Mouse (Mus musculus) stomach, embryonic 14.5 days (tissue): ENCODE measurements around the gene Enah. TPM values are rescaled to one million over a fixed set of nuclear protein-coding genes. Genes with fewer than 3 reads are reported as not detected.
A peak's percentile ranks its signal among the peaks of the same experiment; 100 is the strongest.

Experiments
- ATAC-seq: fragments of 200-750 bp; cut with Nextera tagmentation; 2 replicates; pipeline ENCODE4 v1.8.0; 2017; ENCODE audit warnings: low read depth, moderate TSS enrichment; ENCODE audit not compliant: insufficient number of reproducible peaks, insufficient read depth, low FRiP score
- H3K27ac ChIP-seq: fragments of 300-500 bp; sonication (generic); 2 replicates; pipeline ENCODE4 v1.5.1; 2014; ENCODE audit warnings: mild to moderate bottlenecking, low read length, moderate library complexity, mixed read lengths
- H3K27me3 ChIP-seq: fragments of 300-500 bp; sonication (generic); 2 replicates; pipeline ENCODE4 v1.6.1; 2014; ENCODE audit warnings: low read length, control low read depth, mixed read lengths; ENCODE audit not compliant: control insufficient read depth, insufficient read depth
- H3K36me3 ChIP-seq: fragments of 300-500 bp; sonication (generic); 2 replicates; pipeline ENCODE4 v1.6.1; 2014; ENCODE audit warnings: mild to moderate bottlenecking, control low read depth, low read length, moderate library complexity, mixed read lengths; ENCODE audit not compliant: control insufficient read depth, insufficient read depth
- H3K4me1 ChIP-seq: fragments of 300-500 bp; sonication (generic); 2 replicates; pipeline ENCODE4 v1.6.1; 2014; ENCODE audit warnings: low read length, control low read depth, mixed read lengths; ENCODE audit not compliant: control insufficient read depth, insufficient read depth
- H3K4me2 ChIP-seq: fragments of 300-500 bp; sonication (generic); replicated peaks from 2 replicates; pipeline ENCODE4 v1.6.1; 2014; ENCODE audit warnings: low read depth, low read length, control low read depth
- H3K4me3 ChIP-seq: fragments of 300-500 bp; sonication (generic); 2 replicates; pipeline ENCODE4 v1.5.1; 2014; ENCODE audit warnings: low read depth, low read length, control low read depth
- H3K9ac ChIP-seq: fragments of 300-500 bp; sonication (generic); replicated peaks from 2 replicates; pipeline ENCODE4 v1.6.1; 2014; ENCODE audit warnings: low read depth, mild to moderate bottlenecking, control low read depth, low read length, moderate library complexity, mixed read lengths
- H3K9me3 ChIP-seq: fragments of 300-500 bp; sonication (generic); 2 replicates; pipeline ENCODE4 v1.6.1; 2016; ENCODE audit warnings: low read depth, low read length, control low read depth; ENCODE audit not compliant: control insufficient read depth
- WGBS: fragments of 180-500 bp; shearing (Covaris S2); extraction: QIAGEN DNeasy Blood & Tissue Kit; methylation state at CpG from one replicate; pipeline ENCODE4 v1.1.7; 2014; 5-methylcytosine and 5-hydroxymethylcytosine counted together
- polyA plus RNA-seq: library from polyadenylated mRNA; unstranded; fragments of >200 nt; fragmentation: Nextera tagmentation; extraction: Ambion mirVana; gene quantifications from 2 replicates; pipeline ENCODE4 v1.2.1, GENCODE M21; 2014

Gene Enah
- polyA plus RNA-seq, 1 experiment from 2014 or later, result 39.2 TPM

DNA sequence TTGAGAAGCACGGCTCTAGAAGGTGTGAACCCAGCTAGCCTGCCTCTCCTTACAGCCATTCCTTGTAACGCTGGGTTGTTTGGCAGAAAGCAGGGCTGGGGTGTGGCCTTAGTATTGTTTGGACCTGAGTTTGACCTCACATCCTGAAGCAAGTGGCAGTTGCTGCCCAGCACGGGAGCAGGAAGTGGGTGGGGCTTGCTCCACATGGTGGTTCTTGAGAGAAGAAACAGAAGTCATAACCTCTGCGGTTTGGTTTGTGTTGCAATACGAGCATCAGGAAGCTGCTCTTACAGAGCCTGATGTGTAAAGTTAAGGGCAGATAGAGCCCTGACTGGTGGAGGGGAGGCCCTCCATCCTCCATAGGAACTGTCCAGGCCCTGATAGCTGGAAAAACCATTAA lies 159.1 kb downstream of the Enah start:
- Histone ChIP-seq H3K36me3 (no peaks in the 10 kb centered on the region), H3K4me3 (no peak overlapping the region), H3K4me2 (no peak overlapping the region), H3K9ac (no peak overlapping the region), H3K27me3 (no peaks in the 10 kb centered on the region), H3K9me3 (no peaks in the 10 kb centered on the region), H3K4me1 (peaks cover 5% of the 10 kb centered on the region; the same call in 1 of the 2 replicates), H3K27ac (no peak overlapping the region)
- 14% methylated on average over 5 of the region's 5 CpGs for WGBS
- ATAC-seq, result peak; percentile 71; the same call in 1 of the 2 replicates

- 72% methylated on average over 2 of the region's 2 CpGs for WGBS
- Histone ChIP-seq H3K27me3 (no peaks in the 10 kb centered on the region), H3K9me3 (no peaks in the 10 kb centered on the region), H3K9ac (no peak overlapping the region), H3K36me3 (no peaks in the 10 kb centered on the region), H3K27ac (no peak overlapping the region), H3K4me2 (no peak overlapping the region), H3K4me1 (peaks cover 9% of the 10 kb centered on the region; the same call in 1 of the 2 replicates), H3K4me3 (no peak overlapping the region)
- ATAC-seq, result no peak
These were observed 163.5 kb downstream of the Enah start for GRCm38 (mm10) chr1:181856329-181856728.

GRCm38 (mm10) chr1:181854829-181855228 lies 165.0 kb downstream of the Enah start:
- 89% methylated on average over 2 of the region's 2 CpGs for WGBS
- H3K9me3 ChIP-seq, result no peaks in the 10 kb centered on the region

DNA sequence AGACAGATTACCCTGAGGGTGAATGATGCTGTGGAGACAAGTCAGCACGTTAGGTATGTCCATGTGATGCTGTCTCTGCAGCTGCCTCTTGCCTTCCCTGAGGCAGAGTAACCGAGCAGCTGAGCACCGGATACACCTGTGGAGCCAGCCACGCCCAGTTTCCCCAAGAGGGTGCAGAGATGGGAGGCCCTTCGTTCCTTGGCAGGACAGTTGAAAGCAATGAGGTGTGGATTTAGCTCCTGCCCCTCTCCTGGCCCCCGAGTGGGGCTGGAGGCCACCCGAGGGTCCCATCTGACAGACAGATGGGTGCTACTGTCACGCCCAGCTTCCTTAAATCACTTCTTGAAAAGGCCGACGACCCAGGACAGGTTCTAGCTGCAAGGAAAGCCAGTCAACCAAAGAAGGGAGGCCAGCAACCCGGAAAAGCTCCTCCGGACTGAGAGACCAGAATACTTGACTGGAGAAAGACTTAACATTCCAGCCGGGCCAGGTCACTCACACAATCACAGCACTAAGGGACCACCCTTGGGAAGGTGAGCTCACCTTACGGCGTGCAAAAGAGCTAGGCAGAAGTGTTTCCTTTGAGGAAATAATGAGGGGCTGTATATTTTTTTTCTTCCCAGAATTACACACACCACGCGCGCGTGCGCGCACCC lies 166.6 kb downstream of the Enah start:
- 9% methylated on average over 16 of the region's 21 CpGs for WGBS
- H3K4me2 ChIP-seq, result peak overlapping the region; percentile 35
- H3K27ac ChIP-seq, result peak overlapping the region; percentile 6; the same call in 1 of the 2 replicates
- H3K4me1 ChIP-seq, result peaks cover 5% of the 10 kb centered on the region; the same call in 1 of the 2 replicates
- H3K36me3 ChIP-seq, result no peaks in the 10 kb centered on the region
- no peaks in the 10 kb centered on the region for H3K9me3 ChIP-seq
- 0 out of 2 replicates have a peak, but pooled peaks have one; percentile 58 for ATAC-seq
- H3K27me3 ChIP-seq, result no peaks in the 10 kb centered on the region
- H3K4me3 ChIP-seq, result no peak overlapping the region
- H3K9ac ChIP-seq, result no peak overlapping the region

More at GRCm38 (mm10) chr1:181854829-181855228, 165.0 kb downstream of the Enah start:
- ATAC-seq, result no peak
- Histone ChIP-seq H3K4me1 (peaks cover 5% of the 10 kb centered on the region; the same call in 1 of the 2 replicates), H3K27me3 (no peaks in the 10 kb centered on the region), H3K4me2 (no peak overlapping the region), H3K4me3 (no peak overlapping the region), H3K36me3 (no peaks in the 10 kb centered on the region), H3K27ac (no peak overlapping the region), H3K9ac (no peak overlapping the region)

- 47% methylated on average over 13 of the region's 13 CpGs for WGBS
- H3K27me3 ChIP-seq, result no peaks in the 10 kb centered on the region
- H3K4me3 ChIP-seq, result no peak overlapping the region
- no peaks in the 10 kb centered on the region for H3K9me3 ChIP-seq
- H3K27ac ChIP-seq, result no peak overlapping the region
- no peak overlapping the region for H3K9ac ChIP-seq
- H3K36me3 ChIP-seq, result no peaks in the 10 kb centered on the region
- ATAC-seq, result peak; percentile 18; the same call in 1 of the 2 replicates
- H3K4me2 ChIP-seq, result peak overlapping the region; percentile 35; the same call in 1 of the 2 replicates
- peaks cover 5% of the 10 kb centered on the region; the same call in 1 of the 2 replicates for H3K4me1 ChIP-seq
These were observed 167.3 kb downstream of the Enah start for GRCm38 (mm10) chr1:181852466-181852865.

DNA sequence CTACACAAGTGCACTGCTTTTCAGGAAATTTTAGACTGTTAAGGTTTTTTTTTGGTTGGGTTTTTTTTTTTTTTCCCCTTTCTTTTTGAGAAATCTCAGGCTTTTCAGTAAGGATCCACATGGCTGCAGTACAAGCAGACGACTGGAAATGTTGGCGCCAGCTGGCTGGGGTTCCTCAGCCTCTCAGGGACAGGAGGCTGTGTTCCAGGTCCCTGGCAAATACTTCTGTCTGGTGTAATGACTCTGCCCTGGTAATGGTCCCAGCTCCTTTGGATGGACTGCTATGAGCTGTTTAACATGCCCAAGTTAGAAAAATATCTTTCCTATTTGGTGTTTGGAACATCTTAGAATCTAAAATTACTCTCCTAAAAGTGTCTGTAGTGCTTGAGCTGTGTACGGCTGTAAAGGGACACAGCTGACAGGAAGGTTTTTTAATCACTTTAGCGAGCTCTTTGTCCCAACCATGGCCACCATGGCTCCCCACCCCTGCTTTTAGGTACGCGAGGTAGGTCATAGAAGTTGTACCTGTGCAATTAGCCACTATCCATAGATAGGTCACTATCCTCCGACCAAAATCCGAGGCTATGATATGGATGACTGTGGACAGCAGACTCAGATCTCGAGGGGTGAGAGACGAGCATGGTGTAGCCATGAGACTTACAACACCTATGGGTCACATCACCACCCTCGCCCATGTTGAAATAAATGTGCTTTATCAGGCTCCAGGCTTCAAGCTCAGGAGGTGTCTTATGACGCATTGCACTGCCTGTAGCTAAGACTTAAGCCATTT lies 168.1 kb downstream of the Enah start:
- H3K4me2 ChIP-seq, result no peak overlapping the region

GRCm38 (mm10) chr1:181850441-181850840 lies 169.3 kb downstream of the Enah start:
- no peak overlapping the region for H3K4me3 ChIP-seq

More for the DNA sequence above, 168.1 kb downstream of the Enah start:
- no peak for ATAC-seq
- Histone ChIP-seq H3K9ac (no peak overlapping the region), H3K4me3 (no peak overlapping the region), H3K27me3 (no peaks in the 10 kb centered on the region), H3K27ac (no peak overlapping the region), H3K36me3 (no peaks in the 10 kb centered on the region), H3K9me3 (no peaks in the 10 kb centered on the region), H3K4me1 (peaks cover 5% of the 10 kb centered on the region; the same call in 1 of the 2 replicates)
- 84% methylated on average over 12 of the region's 12 CpGs for WGBS

GRCm38 (mm10) chr1:181848210-181848609 lies 171.6 kb downstream of the Enah start:
- no peak overlapping the region for H3K9ac ChIP-seq
- no peaks in the 10 kb centered on the region for H3K36me3 ChIP-seq
- H3K27ac ChIP-seq, result no peak overlapping the region
- no peaks in the 10 kb centered on the region for H3K27me3 ChIP-seq
- no peak for ATAC-seq
- 0 out of 2 replicates have a peak, but pooled peaks cover 1% of the 10 kb centered on the region for H3K4me1 ChIP-seq
- no peak overlapping the region for H3K4me2 ChIP-seq
- 52% methylated on average over 1 of the region's 1 CpGs for WGBS
- no peaks in the 10 kb centered on the region for H3K9me3 ChIP-seq
- H3K4me3 ChIP-seq, result no peak overlapping the region

More at GRCm38 (mm10) chr1:181850441-181850840, 169.3 kb downstream of the Enah start:
- 64% methylated on average over 4 of the region's 4 CpGs for WGBS
- Histone ChIP-seq H3K36me3 (no peaks in the 10 kb centered on the region), H3K27ac (no peak overlapping the region), H3K9me3 (no peaks in the 10 kb centered on the region), H3K4me1 (peaks cover 5% of the 10 kb centered on the region; the same call in 1 of the 2 replicates), H3K9ac (no peak overlapping the region), H3K27me3 (no peaks in the 10 kb centered on the region), H3K4me2 (no peak overlapping the region)
- ATAC-seq, result no peak
